Mouse (Mus musculus): ENCODE data around the gene Shpk. TPM values are rescaled to one million over a fixed set of nuclear protein-coding genes. Genes with fewer than 3 reads are reported as not detected.

Gene Shpk
- polyA plus RNA-seq, 1 experiment = 3.3 TPM

DNA sequence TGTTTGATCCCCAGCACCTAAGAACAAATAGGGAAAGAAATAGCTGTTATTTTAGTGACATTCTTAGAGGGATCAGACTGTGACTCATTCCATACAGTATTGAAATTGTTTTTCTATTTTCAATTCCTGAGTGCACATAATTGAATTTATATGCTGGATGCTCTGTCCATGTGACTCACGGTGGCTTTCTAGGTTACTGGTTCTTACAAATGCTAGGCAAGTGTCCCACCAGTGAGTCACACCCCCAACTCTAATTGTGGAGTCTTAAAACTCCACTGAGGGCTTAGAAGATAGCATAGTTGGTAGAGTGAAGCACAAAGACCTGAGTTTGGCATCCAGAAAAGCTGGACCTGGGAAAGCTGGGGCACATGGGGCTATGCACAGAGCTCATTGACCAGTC lies 21.4 kb downstream of the Shpk start:
- TF ChIP-seq POLR2A (IDR thresholded peaks at IDR 0.05; ENCODE audit: borderline replicate concordance, low read depth, low read length) (no peak), CTCF (IDR thresholded peaks at IDR 0.05; ENCODE audit: low read depth, low read length) (no peak)
- H3K4me3 ChIP-seq (ENCODE audit: insufficient read depth, low read length) = no peak overlapping the region
- no peak overlapping the region for H3K27ac ChIP-seq (ENCODE audit: insufficient read depth, low read depth, low read length)
- H3K4me1 ChIP-seq (ENCODE audit: control insufficient read depth, insufficient read depth, low read length) = 0 out of 2 replicates have a peak, but pooled peaks cover 3% of the 10 kb centered on the region

DNA sequence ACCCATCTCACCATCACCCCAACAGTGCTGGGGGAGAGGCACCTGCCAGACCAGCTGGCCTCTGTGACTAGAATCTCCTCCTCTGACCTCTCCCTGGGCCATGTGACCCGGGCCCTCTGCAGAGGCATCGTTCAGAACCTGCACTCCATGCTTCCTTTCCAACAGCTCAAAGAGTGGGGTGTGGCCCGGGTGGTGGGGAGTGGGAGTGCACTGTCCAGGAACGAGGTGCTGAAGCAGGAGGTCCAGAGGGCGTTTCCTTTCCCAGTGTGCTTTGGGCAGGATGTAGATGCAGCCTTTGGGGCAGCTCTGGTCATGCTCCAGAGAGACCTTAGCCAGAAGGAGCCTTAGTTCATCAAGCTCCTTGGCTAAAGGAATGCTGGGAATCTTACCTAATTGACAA lies 23.6 kb downstream of the Shpk start:
- Histone ChIP-seq H3K4me1 (ENCODE audit: control insufficient read depth, insufficient read depth, low read length) (no peaks in the 10 kb centered on the region), H3K4me3 (ENCODE audit: insufficient read depth, low read length) (no peak overlapping the region), H3K27ac (ENCODE audit: insufficient read depth, low read depth, low read length) (no peak overlapping the region)
- TF ChIP-seq POLR2A (IDR thresholded peaks at IDR 0.05; ENCODE audit: borderline replicate concordance, low read depth, low read length) (no peak), CTCF (IDR thresholded peaks at IDR 0.05; ENCODE audit: low read depth, low read length) (no peak)

- H3K4me1 ChIP-seq (ENCODE audit: control insufficient read depth, insufficient read depth, low read length) = no peaks in the 10 kb centered on the region
- no peak overlapping the region for H3K4me3 ChIP-seq (ENCODE audit: insufficient read depth, low read length)
- no peak overlapping the region for H3K27ac ChIP-seq (ENCODE audit: insufficient read depth, low read depth, low read length)
- TF ChIP-seq CTCF (IDR thresholded peaks at IDR 0.05; ENCODE audit: low read depth, low read length) (no peak), POLR2A (IDR thresholded peaks at IDR 0.05; ENCODE audit: borderline replicate concordance, low read depth, low read length) (no peak)
Observed at GRCm38 (mm10) chr11:73223966-73224365, 24.7 kb downstream of the Shpk start.

DNA sequence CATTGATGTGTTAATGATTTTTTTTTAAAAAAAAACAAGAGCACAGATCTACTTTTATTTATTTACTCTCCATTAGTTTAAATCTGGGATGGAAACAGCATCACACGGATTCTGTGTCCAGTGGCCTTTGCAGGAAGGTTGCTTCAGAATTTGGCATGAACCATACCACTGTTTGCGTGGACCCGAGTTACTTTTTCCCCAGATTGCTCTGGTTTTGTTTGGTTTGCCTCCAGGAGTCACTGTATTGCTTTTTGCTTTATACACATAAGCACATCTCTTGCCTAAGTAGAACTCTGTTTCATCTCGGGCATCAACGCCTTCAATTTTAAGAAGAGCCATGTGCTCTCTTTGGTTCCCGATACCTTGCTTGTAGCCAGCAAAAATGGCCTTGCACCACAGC lies 26.6 kb downstream of the Shpk start:
- Histone ChIP-seq H3K4me1 (ENCODE audit: control insufficient read depth, insufficient read depth, low read length) (no peaks in the 10 kb centered on the region), H3K27ac (ENCODE audit: insufficient read depth, low read depth, low read length) (no peak overlapping the region), H3K4me3 (ENCODE audit: insufficient read depth, low read length) (no peak overlapping the region)
- TF ChIP-seq CTCF (IDR thresholded peaks at IDR 0.05; ENCODE audit: low read depth, low read length) (no peak), POLR2A (IDR thresholded peaks at IDR 0.05; ENCODE audit: borderline replicate concordance, low read depth, low read length) (no peak)

DNA sequence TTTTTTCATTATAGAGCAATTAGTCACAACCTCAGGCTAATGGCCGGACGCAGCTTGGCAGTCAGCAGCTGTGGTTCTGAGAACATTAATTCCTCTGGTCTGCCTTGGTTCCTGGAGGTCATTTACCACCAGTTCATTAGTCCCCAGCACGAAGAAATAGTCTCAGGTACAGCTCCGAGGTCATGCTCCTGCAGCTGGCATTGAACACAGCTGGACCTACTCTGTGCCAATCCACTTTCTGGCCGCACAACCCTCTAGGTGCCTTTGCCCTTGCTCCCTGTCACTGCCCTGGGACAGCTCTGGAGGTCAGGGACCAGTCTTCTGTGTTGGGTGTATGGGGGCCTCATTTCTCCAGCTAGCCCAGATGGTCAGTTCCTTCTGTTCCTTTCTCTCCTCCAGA lies 29.6 kb downstream of the Shpk start:
- Histone ChIP-seq H3K4me3 (ENCODE audit: insufficient read depth, low read length) (no peak overlapping the region), H3K27ac (ENCODE audit: insufficient read depth, low read depth, low read length) (no peak overlapping the region), H3K4me1 (ENCODE audit: control insufficient read depth, insufficient read depth, low read length) (no peaks in the 10 kb centered on the region)
- TF ChIP-seq CTCF (IDR thresholded peaks at IDR 0.05; ENCODE audit: low read depth, low read length) = no peak
- TF ChIP-seq POLR2A (IDR thresholded peaks at IDR 0.05; ENCODE audit: borderline replicate concordance, low read depth, low read length) = no peak

DNA sequence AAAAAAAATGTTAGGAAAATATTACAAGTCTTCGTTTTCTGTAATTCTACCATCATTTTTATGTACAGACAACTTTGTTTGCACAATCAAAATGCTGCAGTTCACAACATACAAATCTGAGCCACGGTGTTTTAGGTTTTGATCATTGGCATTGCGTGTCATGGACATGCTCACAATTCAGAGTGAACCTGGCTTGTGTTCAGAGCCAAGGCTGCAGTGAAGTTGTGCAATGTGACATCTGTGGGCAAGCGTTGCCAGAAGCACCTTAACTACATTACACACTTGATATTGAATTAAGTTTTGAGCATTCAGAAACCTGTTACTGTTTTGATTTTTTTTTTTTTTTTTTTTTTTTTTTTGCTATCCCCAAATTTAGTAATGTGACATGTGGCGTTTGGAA lies 30.8 kb downstream of the Shpk start:
- Histone ChIP-seq H3K27ac (ENCODE audit: insufficient read depth, low read depth, low read length) (no peak overlapping the region), H3K4me3 (ENCODE audit: insufficient read depth, low read length) (no peak overlapping the region), H3K4me1 (ENCODE audit: control insufficient read depth, insufficient read depth, low read length) (no peaks in the 10 kb centered on the region)
- TF ChIP-seq POLR2A (IDR thresholded peaks at IDR 0.05; ENCODE audit: borderline replicate concordance, low read depth, low read length) (no peak), CTCF (IDR thresholded peaks at IDR 0.05; ENCODE audit: low read depth, low read length) (no peak)

GRCm38 (mm10) chr11:73232513-73232912 lies 33.3 kb downstream of the Shpk start:
- no peak overlapping the region for H3K4me3 ChIP-seq (ENCODE audit: insufficient read depth, low read length)
- TF ChIP-seq POLR2A (IDR thresholded peaks at IDR 0.05; ENCODE audit: borderline replicate concordance, low read depth, low read length) = no peak
- TF ChIP-seq CTCF (IDR thresholded peaks at IDR 0.05; ENCODE audit: low read depth, low read length) = no peak
- no peaks in the 10 kb centered on the region for H3K4me1 ChIP-seq (ENCODE audit: control insufficient read depth, insufficient read depth, low read length)
- no peak overlapping the region for H3K27ac ChIP-seq (ENCODE audit: insufficient read depth, low read depth, low read length)

DNA sequence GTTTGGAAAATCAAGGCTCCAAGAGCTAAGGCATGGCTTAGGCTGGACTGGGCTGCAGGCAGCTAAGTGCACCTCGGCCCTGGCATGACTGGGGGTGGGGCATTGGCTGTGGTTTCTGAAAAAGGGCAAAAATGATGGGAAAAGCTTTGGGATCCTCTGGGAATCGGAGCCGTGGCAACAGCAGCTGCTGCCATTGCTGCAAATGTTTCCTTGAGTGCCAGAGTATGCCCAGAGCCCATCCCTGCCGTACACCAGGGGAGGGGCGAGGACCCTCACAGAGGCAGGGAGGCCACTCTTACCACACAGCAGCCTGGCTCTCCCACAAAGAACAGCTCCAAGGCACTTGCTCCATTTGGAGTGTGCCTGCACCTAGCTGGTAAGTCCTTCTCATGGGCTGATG lies 34.7 kb downstream of the Shpk start, which contains the start of gene Trpv1:
Trpv1 (plus strand) TSS at position 301 of the 400 bp plus-strand sequence.
- TF ChIP-seq CTCF (IDR thresholded peaks at IDR 0.05; ENCODE audit: low read depth, low read length) (no peak), POLR2A (IDR thresholded peaks at IDR 0.05; ENCODE audit: borderline replicate concordance, low read depth, low read length) (no peak)
- H3K4me3 ChIP-seq (ENCODE audit: insufficient read depth, low read length) = no peak within 1 kb of the TSS
- H3K27ac ChIP-seq (ENCODE audit: insufficient read depth, low read depth, low read length) = no peak within 1 kb of the TSS
- no peaks in the 10 kb centered on the region for H3K4me1 ChIP-seq (ENCODE audit: control insufficient read depth, insufficient read depth, low read length)

- Histone ChIP-seq H3K4me3 (ENCODE audit: insufficient read depth, low read length) (no peak overlapping the region), H3K27ac (ENCODE audit: insufficient read depth, low read depth, low read length) (no peak overlapping the region), H3K4me1 (ENCODE audit: control insufficient read depth, insufficient read depth, low read length) (no peaks in the 10 kb centered on the region)
- TF ChIP-seq POLR2A (IDR thresholded peaks at IDR 0.05; ENCODE audit: borderline replicate concordance, low read depth, low read length) = no peak
- no peak for TF ChIP-seq CTCF (IDR thresholded peaks at IDR 0.05; ENCODE audit: low read depth, low read length)
Observed at GRCm38 (mm10) chr11:73235990-73236701, 36.9 kb downstream of the Shpk start.

- Histone ChIP-seq H3K27ac (ENCODE audit: insufficient read depth, low read depth, low read length) (no peak overlapping the region), H3K4me3 (ENCODE audit: insufficient read depth, low read length) (no peak overlapping the region), H3K4me1 (ENCODE audit: control insufficient read depth, insufficient read depth, low read length) (no peaks in the 10 kb centered on the region)
- no peak for TF ChIP-seq CTCF (IDR thresholded peaks at IDR 0.05; ENCODE audit: low read depth, low read length)
Observed at GRCm38 (mm10) chr11:73236731-73237130, 37.5 kb downstream of the Shpk start.
